Mouse (Mus musculus) neural tube, embryonic 14.5 days (tissue): ENCODE data around the gene Idh3g. TPM values are rescaled to one million over a fixed set of nuclear protein-coding genes. Genes with fewer than 3 reads are reported as not detected.
A peak's percentile ranks its signal among the peaks of the same experiment; 100 is the strongest.

Experiments used
- ATAC-seq: fragments of 200-750 bp; cut with Nextera tagmentation; 2 replicates; pipeline ENCODE4 v1.8.0; 2017; ENCODE audit warnings: low read depth, mild to moderate bottlenecking, moderate TSS enrichment, moderate library complexity
- H3K27ac ChIP-seq: fragments of 300-500 bp; sonication (generic); 2 replicates; pipeline ENCODE4 v1.5.1; 2014; ENCODE audit warnings: low read depth, mild to moderate bottlenecking, control low read depth, low read length, moderate library complexity, mixed read lengths
- H3K27me3 ChIP-seq: fragments of 300-500 bp; sonication (generic); 2 replicates; pipeline ENCODE4 v1.6.1; 2014; ENCODE audit warnings: low read length; ENCODE audit not compliant: control insufficient read depth, insufficient read depth
- H3K36me3 ChIP-seq: fragments of 300-500 bp; sonication (generic); 2 replicates; pipeline ENCODE4 v1.6.1; 2014; ENCODE audit warnings: low read length, mixed read lengths; ENCODE audit not compliant: control insufficient read depth, insufficient read depth
- H3K4me1 ChIP-seq: fragments of 300-500 bp; sonication (generic); 2 replicates; pipeline ENCODE4 v1.6.1; 2014; ENCODE audit warnings: low read length; ENCODE audit not compliant: control insufficient read depth, insufficient read depth
- H3K4me2 ChIP-seq: fragments of 300-500 bp; sonication (generic); 2 replicates; pipeline ENCODE4 v1.6.1; 2014; ENCODE audit warnings: mild to moderate bottlenecking, low read depth, low read length, control low read depth
- H3K4me3 ChIP-seq: fragments of 300-500 bp; sonication (generic); 2 replicates; pipeline ENCODE4 v1.5.1; 2014; ENCODE audit warnings: low read depth, low read length, control low read depth, mixed read lengths
- H3K9ac ChIP-seq: fragments of 300-500 bp; sonication (generic); replicated peaks from 2 replicates; pipeline ENCODE4 v1.6.1; 2014; ENCODE audit warnings: low read depth, mild to moderate bottlenecking, control low read depth, low read length, mixed read lengths
- H3K9me3 ChIP-seq: fragments of 300-500 bp; sonication (generic); 2 replicates; pipeline ENCODE4 v1.6.1; 2016; ENCODE audit warnings: low read length; ENCODE audit not compliant: control insufficient read depth
- WGBS: fragments of 180-500 bp; shearing (Covaris S2); extraction: QIAGEN DNeasy Blood & Tissue Kit; methylation state at CpG from one replicate; pipeline ENCODE4 v1.1.7; 2014; 5-methylcytosine and 5-hydroxymethylcytosine counted together
- polyA plus RNA-seq: library from polyadenylated mRNA; unstranded; fragments of >200 nt; fragmentation: Nextera tagmentation; extraction: Ambion mirVana; gene quantifications from 2 replicates; pipeline ENCODE4 v1.2.1, GENCODE M21; 2014

Idh3g gene
- polyA plus RNA-seq: 264 and 309 TPM in 2 replicates

GRCm38 (mm10) chrX:73786364-73787224, at the start of gene Idh3g, which contains the start of gene Ssr4:
Gene Idh3g (minus strand): TSS chrX:73786897.
Gene Ssr4 (plus strand): TSS chrX:73787028.
- H3K4me3 ChIP-seq: peak within 1 kb of the TSS; percentile 50
- peak; percentile 98 for ATAC-seq
- peak within 1 kb of the TSS; percentile 89 for H3K27ac ChIP-seq
- H3K9ac ChIP-seq: peak within 1 kb of the TSS; percentile 68
- no peaks in the 10 kb centered on the region for H3K27me3 ChIP-seq
- H3K4me1 ChIP-seq: peaks cover 8% of the 10 kb centered on the region; the same call in 1 of the 2 replicates
- H3K36me3 ChIP-seq: no peaks in the 10 kb centered on the region
- peak within 1 kb of the TSS; percentile 60 for H3K4me2 ChIP-seq
- WGBS: 12% methylated on average over 50 of the region's 52 CpGs
- no peaks in the 10 kb centered on the region for H3K9me3 ChIP-seq

GRCm38 (mm10) chrX:73835731-73836130, 49.0 kb upstream of the Idh3g start:
- WGBS: 89% methylated on average over 1 of the region's 1 CpGs
- no peak overlapping the region for H3K4me3 ChIP-seq
- H3K9me3 ChIP-seq: no peaks in the 10 kb centered on the region
- H3K4me1 ChIP-seq: no peaks in the 10 kb centered on the region
- H3K27me3 ChIP-seq: no peaks in the 10 kb centered on the region
- H3K4me2 ChIP-seq: no peak overlapping the region
- no peak overlapping the region for H3K27ac ChIP-seq
- no peak for ATAC-seq
- H3K9ac ChIP-seq: no peak overlapping the region
- no peaks in the 10 kb centered on the region for H3K36me3 ChIP-seq

GRCm38 (mm10) chrX:73824185-73825151, 37.8 kb upstream of the Idh3g start, which contains the start of gene Pdzd4:
Gene Pdzd4 (minus strand): TSS chrX:73824969.
- Histone ChIP-seq H3K36me3 (no peaks in the 10 kb centered on the region), H3K9me3 (no peaks in the 10 kb centered on the region), H3K27ac (peak within 1 kb of the TSS; percentile 85), H3K4me3 (peak within 1 kb of the TSS; percentile 55), H3K4me1 (0 out of 2 replicates have a peak, but pooled peaks cover 3% of the 10 kb centered on the region), H3K9ac (peak within 1 kb of the TSS; percentile 81), H3K27me3 (no peaks in the 10 kb centered on the region), H3K4me2 (peak within 1 kb of the TSS; percentile 58)
- peak; percentile 91 for ATAC-seq
- 20% methylated on average over 55 of the region's 84 CpGs for WGBS

GRCm38 (mm10) chrX:73823747-73824146, 37.0 kb upstream of the Idh3g start:
- no peaks in the 10 kb centered on the region for H3K36me3 ChIP-seq
- no peaks in the 10 kb centered on the region for H3K9me3 ChIP-seq
- no peaks in the 10 kb centered on the region for H3K27me3 ChIP-seq
- peak overlapping the region; percentile 55 for H3K4me3 ChIP-seq
- WGBS: 19% methylated on average over 17 of the region's 17 CpGs
- peak overlapping the region; percentile 81 for H3K9ac ChIP-seq
- 0 out of 2 replicates have a peak, but pooled peaks cover 3% of the 10 kb centered on the region for H3K4me1 ChIP-seq
- peak; percentile 28 for ATAC-seq
- peak overlapping the region; percentile 58 for H3K4me2 ChIP-seq
- H3K27ac ChIP-seq: no peak overlapping the region

DNA sequence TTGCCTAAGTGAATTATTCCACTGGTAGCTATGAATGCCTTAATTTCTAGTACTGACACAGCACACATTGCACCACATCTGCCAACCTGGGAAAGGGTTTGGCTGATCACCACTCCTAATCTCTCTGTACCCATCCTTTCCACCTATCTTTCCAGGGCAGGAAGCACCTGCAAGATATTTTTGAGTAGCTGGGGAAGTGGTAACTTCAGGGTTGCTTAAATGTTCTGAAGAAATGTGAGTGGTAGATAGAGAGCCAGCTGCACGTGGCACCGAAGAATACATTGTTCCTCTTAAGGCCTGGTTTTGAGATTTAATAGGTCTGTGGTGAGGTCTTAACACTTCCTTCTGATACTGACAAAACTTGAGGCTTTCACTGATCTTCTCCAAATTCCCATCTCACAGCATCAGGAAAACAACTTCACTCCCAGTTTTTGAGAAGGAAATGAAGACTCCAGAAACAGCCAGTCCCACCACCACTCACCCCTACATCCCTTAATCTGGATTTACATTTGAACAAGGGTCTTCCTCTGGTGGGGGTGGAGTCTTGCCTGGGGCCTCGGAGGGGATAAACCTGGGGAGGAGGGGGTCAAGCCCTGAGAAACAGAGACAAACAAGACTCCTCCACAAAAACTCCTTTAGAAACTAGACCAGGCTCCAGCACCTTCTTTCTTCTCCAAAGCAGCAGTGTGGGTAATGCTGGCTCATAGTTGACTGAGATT, 30.1 kb upstream of the Idh3g start:
- no peak for ATAC-seq
- Histone ChIP-seq H3K4me2 (no peak overlapping the region), H3K27me3 (no peaks in the 10 kb centered on the region), H3K4me1 (0 out of 2 replicates have a peak, but pooled peaks cover 2% of the 10 kb centered on the region), H3K36me3 (no peaks in the 10 kb centered on the region), H3K27ac (no peak overlapping the region), H3K9ac (no peak overlapping the region), H3K9me3 (no peaks in the 10 kb centered on the region), H3K4me3 (no peak overlapping the region)
- WGBS: 60% methylated on average over 3 of the region's 3 CpGs

DNA sequence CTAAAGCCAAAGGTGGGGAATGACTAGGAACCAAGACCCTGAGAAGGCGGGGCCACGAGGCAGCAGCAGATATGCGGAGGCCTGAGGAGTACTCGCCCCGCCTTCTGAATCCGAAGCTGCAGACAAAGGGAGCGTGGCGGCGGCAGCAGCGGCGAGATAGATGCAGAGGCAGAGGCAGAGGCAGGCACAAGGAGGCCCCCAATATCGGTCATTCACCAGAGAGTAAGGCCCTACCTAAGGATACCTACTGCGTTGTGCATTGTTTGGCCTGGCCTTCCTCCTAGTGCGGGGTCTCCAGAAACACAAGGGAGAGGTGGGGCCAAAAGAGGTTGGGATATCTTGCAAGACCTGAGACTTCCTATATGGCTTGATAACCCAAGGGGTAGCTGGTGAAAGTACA, 28.4 kb upstream of the Idh3g start:
- WGBS: 17% methylated on average over 11 of the region's 14 CpGs
- H3K27me3 ChIP-seq: no peaks in the 10 kb centered on the region
- ATAC-seq: peak; percentile 93

GRCm38 (mm10) chrX:73805814-73806213, 19.1 kb upstream of the Idh3g start:
- H3K27ac ChIP-seq: no peak overlapping the region

More for the DNA sequence above, 28.4 kb upstream of the Idh3g start:
- H3K9me3 ChIP-seq: no peaks in the 10 kb centered on the region
- H3K4me3 ChIP-seq: peak overlapping the region; percentile 11
- no peaks in the 10 kb centered on the region for H3K36me3 ChIP-seq
- peak overlapping the region; percentile 27 for H3K4me2 ChIP-seq
- H3K27ac ChIP-seq: peak overlapping the region; percentile 58
- H3K9ac ChIP-seq: peak overlapping the region; percentile 25; the same call in 1 of the 2 replicates
- no peaks in the 10 kb centered on the region for H3K4me1 ChIP-seq

DNA sequence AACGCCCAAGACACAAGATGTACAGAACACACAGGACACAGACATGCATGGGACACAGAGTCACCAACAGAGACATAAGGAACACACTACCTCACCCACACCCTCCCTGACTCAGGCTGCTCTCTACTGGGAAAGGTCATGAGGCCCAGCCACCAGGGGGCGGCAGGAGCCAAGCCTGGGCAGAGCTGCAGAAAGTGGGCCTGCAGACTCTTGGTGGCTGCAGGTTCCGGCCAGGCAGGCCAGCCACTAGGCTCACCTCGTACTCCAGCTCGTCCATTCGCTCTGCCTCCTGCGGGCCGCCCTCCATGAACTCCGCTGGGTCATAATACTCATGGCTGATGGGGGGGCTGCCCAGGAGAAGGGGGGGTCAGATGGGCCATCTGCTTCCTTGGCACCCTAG, 11.8 kb upstream of the Idh3g start:
- Histone ChIP-seq H3K4me1 (no peaks in the 10 kb centered on the region), H3K4me3 (no peak overlapping the region), H3K9ac (no peak overlapping the region), H3K36me3 (no peaks in the 10 kb centered on the region), H3K9me3 (no peaks in the 10 kb centered on the region), H3K27ac (no peak overlapping the region), H3K4me2 (no peak overlapping the region), H3K27me3 (no peaks in the 10 kb centered on the region)
- WGBS: 35% methylated on average over 9 of the region's 9 CpGs
- no peak; the same call in 1 of the 2 replicates for ATAC-seq

More at GRCm38 (mm10) chrX:73805814-73806213, 19.1 kb upstream of the Idh3g start:
- no peak overlapping the region for H3K4me2 ChIP-seq
- WGBS: 56% methylated on average over 1 of the region's 1 CpGs
- no peaks in the 10 kb centered on the region for H3K27me3 ChIP-seq
- H3K4me3 ChIP-seq: no peak overlapping the region
- no peaks in the 10 kb centered on the region for H3K9me3 ChIP-seq
- no peaks in the 10 kb centered on the region for H3K4me1 ChIP-seq
- H3K9ac ChIP-seq: no peak overlapping the region
- ATAC-seq: 0 out of 2 replicates have a peak, but pooled peaks have one; percentile 44
- no peaks in the 10 kb centered on the region for H3K36me3 ChIP-seq
